Mouse (Mus musculus): ENCODE results near the gene Kdm4c. TPM values are rescaled to one million over a fixed set of nuclear protein-coding genes. Genes with fewer than 3 reads are reported as not detected.

Gene Kdm4c
- polyA plus RNA-seq, 1 experiment = 1.7 TPM

- peaks cover under 1% of the 10 kb centered on the region for H3K36me3 ChIP-seq (ENCODE audit: control insufficient read depth, insufficient read depth, low read length)
- no peak for DNase-seq (ENCODE audit: low read depth in 1 of 2, low spot score in 2 of 2)
- no peak overlapping the region for H3K4me3 ChIP-seq (ENCODE audit: extremely low read depth, insufficient read depth, insufficient read length)
- H3K4me1 ChIP-seq (ENCODE audit: control insufficient read depth, insufficient read depth, insufficient read length) = no peaks in the 10 kb centered on the region
- WGBS = 91% methylated on average over 5 of the region's 5 CpGs
- TF ChIP-seq CTCF (IDR thresholded peaks at IDR 0.05; ENCODE audit: extremely low read depth, insufficient read depth, insufficient read length, insufficient replicate concordance) (no peak), POLR2A (IDR thresholded peaks at IDR 0.05; ENCODE audit: low read depth, low read length) (no peak)
- H3K27ac ChIP-seq (ENCODE audit: insufficient read depth, low read length) = no peak overlapping the region
- no peaks in the 10 kb centered on the region for H3K27me3 ChIP-seq (ENCODE audit: control insufficient read depth, insufficient read depth, low read length)
These were observed 63.2 kb downstream of the Kdm4c start for GRCm38 (mm10) chr4:74305315-74306105.

- no peaks in the 10 kb centered on the region for H3K27me3 ChIP-seq (ENCODE audit: control insufficient read depth, insufficient read depth, low read length)
- no peak overlapping the region for H3K4me3 ChIP-seq (ENCODE audit: extremely low read depth, insufficient read depth, insufficient read length)
- WGBS = 83% methylated on average over 5 of the region's 5 CpGs
- peaks cover 5% of the 10 kb centered on the region for H3K36me3 ChIP-seq (ENCODE audit: control insufficient read depth, insufficient read depth, low read length)
- H3K4me1 ChIP-seq (ENCODE audit: control insufficient read depth, insufficient read depth, insufficient read length) = no peaks in the 10 kb centered on the region
- H3K27ac ChIP-seq (ENCODE audit: insufficient read depth, low read length) = no peak overlapping the region
- TF ChIP-seq CTCF (IDR thresholded peaks at IDR 0.05; ENCODE audit: extremely low read depth, insufficient read depth, insufficient read length, insufficient replicate concordance) (no peak), POLR2A (IDR thresholded peaks at IDR 0.05; ENCODE audit: low read depth, low read length) (no peak)
- no peak for DNase-seq (ENCODE audit: low read depth in 1 of 2, low spot score in 2 of 2)
These were observed 68.8 kb downstream of the Kdm4c start for GRCm38 (mm10) chr4:74311135-74311534.

GRCm38 (mm10) chr4:74312858-74313257 is 70.6 kb downstream of the Kdm4c start:
- Histone ChIP-seq H3K4me3 (ENCODE audit: extremely low read depth, insufficient read depth, insufficient read length) (no peak overlapping the region), H3K4me1 (ENCODE audit: control insufficient read depth, insufficient read depth, insufficient read length) (no peaks in the 10 kb centered on the region), H3K27me3 (ENCODE audit: control insufficient read depth, insufficient read depth, low read length) (no peaks in the 10 kb centered on the region), H3K27ac (ENCODE audit: insufficient read depth, low read length) (no peak overlapping the region), H3K36me3 (ENCODE audit: control insufficient read depth, insufficient read depth, low read length) (peaks cover 9% of the 10 kb centered on the region)
- 90% methylated on average over 2 of the region's 2 CpGs for WGBS
- DNase-seq (ENCODE audit: low read depth in 1 of 2, low spot score in 2 of 2) = no peak
- no peak for TF ChIP-seq CTCF (IDR thresholded peaks at IDR 0.05; ENCODE audit: extremely low read depth, insufficient read depth, insufficient read length, insufficient replicate concordance)
- TF ChIP-seq POLR2A (IDR thresholded peaks at IDR 0.05; ENCODE audit: low read depth, low read length) = no peak

GRCm38 (mm10) chr4:74315388-74315787 is 73.1 kb downstream of the Kdm4c start:
- H3K27ac ChIP-seq (ENCODE audit: insufficient read depth, low read length) = no peak overlapping the region
- WGBS = 95% methylated on average over 5 of the region's 5 CpGs
- H3K4me1 ChIP-seq (ENCODE audit: control insufficient read depth, insufficient read depth, insufficient read length) = no peaks in the 10 kb centered on the region
- no peak for DNase-seq (ENCODE audit: low read depth in 1 of 2, low spot score in 2 of 2)
- TF ChIP-seq POLR2A (IDR thresholded peaks at IDR 0.05; ENCODE audit: low read depth, low read length) = no peak
- TF ChIP-seq CTCF (IDR thresholded peaks at IDR 0.05; ENCODE audit: extremely low read depth, insufficient read depth, insufficient read length, insufficient replicate concordance) = no peak
- peaks cover 9% of the 10 kb centered on the region for H3K36me3 ChIP-seq (ENCODE audit: control insufficient read depth, insufficient read depth, low read length)
- H3K27me3 ChIP-seq (ENCODE audit: control insufficient read depth, insufficient read depth, low read length) = no peaks in the 10 kb centered on the region
- no peak overlapping the region for H3K4me3 ChIP-seq (ENCODE audit: extremely low read depth, insufficient read depth, insufficient read length)

GRCm38 (mm10) chr4:74319313-74319712 is 77.0 kb downstream of the Kdm4c start:
- Histone ChIP-seq H3K27me3 (ENCODE audit: control insufficient read depth, insufficient read depth, low read length) (no peaks in the 10 kb centered on the region), H3K4me3 (ENCODE audit: extremely low read depth, insufficient read depth, insufficient read length) (no peak overlapping the region), H3K4me1 (ENCODE audit: control insufficient read depth, insufficient read depth, insufficient read length) (no peaks in the 10 kb centered on the region), H3K27ac (ENCODE audit: insufficient read depth, low read length) (no peak overlapping the region), H3K36me3 (ENCODE audit: control insufficient read depth, insufficient read depth, low read length) (peaks cover 8% of the 10 kb centered on the region)
- 79% methylated on average over 1 of the region's 1 CpGs for WGBS
- TF ChIP-seq CTCF (IDR thresholded peaks at IDR 0.05; ENCODE audit: extremely low read depth, insufficient read depth, insufficient read length, insufficient replicate concordance) (no peak), POLR2A (IDR thresholded peaks at IDR 0.05; ENCODE audit: low read depth, low read length) (no peak)
- no peak for DNase-seq (ENCODE audit: low read depth in 1 of 2, low spot score in 2 of 2)

GRCm38 (mm10) chr4:74357479-74357878 is 115.2 kb downstream of the Kdm4c start:
- DNase-seq (ENCODE audit: low read depth in 1 of 2, low spot score in 2 of 2) = no peak
- Histone ChIP-seq H3K27ac (ENCODE audit: insufficient read depth, low read length) (no peak overlapping the region), H3K4me1 (ENCODE audit: control insufficient read depth, insufficient read depth, insufficient read length) (no peaks in the 10 kb centered on the region), H3K27me3 (ENCODE audit: control insufficient read depth, insufficient read depth, low read length) (no peaks in the 10 kb centered on the region), H3K36me3 (ENCODE audit: control insufficient read depth, insufficient read depth, low read length) (peaks cover 15% of the 10 kb centered on the region), H3K4me3 (ENCODE audit: extremely low read depth, insufficient read depth, insufficient read length) (no peak overlapping the region)
- WGBS = 84% methylated on average over 4 of the region's 4 CpGs
- TF ChIP-seq POLR2A (IDR thresholded peaks at IDR 0.05; ENCODE audit: low read depth, low read length) (no peak), CTCF (IDR thresholded peaks at IDR 0.05; ENCODE audit: extremely low read depth, insufficient read depth, insufficient read length, insufficient replicate concordance) (no peak)

- WGBS = 96% methylated on average over 3 of the region's 3 CpGs
- Histone ChIP-seq H3K27me3 (ENCODE audit: control insufficient read depth, insufficient read depth, low read length) (no peaks in the 10 kb centered on the region), H3K27ac (ENCODE audit: insufficient read depth, low read length) (no peak overlapping the region), H3K36me3 (ENCODE audit: control insufficient read depth, insufficient read depth, low read length) (peaks cover 11% of the 10 kb centered on the region), H3K4me1 (ENCODE audit: control insufficient read depth, insufficient read depth, insufficient read length) (no peaks in the 10 kb centered on the region), H3K4me3 (ENCODE audit: extremely low read depth, insufficient read depth, insufficient read length) (no peak overlapping the region)
- no peak for DNase-seq (ENCODE audit: low read depth in 1 of 2, low spot score in 2 of 2)
- TF ChIP-seq CTCF (IDR thresholded peaks at IDR 0.05; ENCODE audit: extremely low read depth, insufficient read depth, insufficient read length, insufficient replicate concordance) (no peak), POLR2A (IDR thresholded peaks at IDR 0.05; ENCODE audit: low read depth, low read length) (no peak)
These were observed 118.0 kb downstream of the Kdm4c start for GRCm38 (mm10) chr4:74360274-74360673.

Measured in spleen, adult 2 months (tissue).